Mouse (Mus musculus): Measurements from ENCODE around the gene Slc39a1. TPM values are rescaled to one million over a fixed set of nuclear protein-coding genes. Genes with fewer than 3 reads are reported as not detected.
A peak's percentile ranks its signal among the peaks of the same experiment; 100 is the strongest.

Gene Slc39a1
- polyA plus RNA-seq, 1 experiment from 2014 or later = 54.0 TPM

DNA sequence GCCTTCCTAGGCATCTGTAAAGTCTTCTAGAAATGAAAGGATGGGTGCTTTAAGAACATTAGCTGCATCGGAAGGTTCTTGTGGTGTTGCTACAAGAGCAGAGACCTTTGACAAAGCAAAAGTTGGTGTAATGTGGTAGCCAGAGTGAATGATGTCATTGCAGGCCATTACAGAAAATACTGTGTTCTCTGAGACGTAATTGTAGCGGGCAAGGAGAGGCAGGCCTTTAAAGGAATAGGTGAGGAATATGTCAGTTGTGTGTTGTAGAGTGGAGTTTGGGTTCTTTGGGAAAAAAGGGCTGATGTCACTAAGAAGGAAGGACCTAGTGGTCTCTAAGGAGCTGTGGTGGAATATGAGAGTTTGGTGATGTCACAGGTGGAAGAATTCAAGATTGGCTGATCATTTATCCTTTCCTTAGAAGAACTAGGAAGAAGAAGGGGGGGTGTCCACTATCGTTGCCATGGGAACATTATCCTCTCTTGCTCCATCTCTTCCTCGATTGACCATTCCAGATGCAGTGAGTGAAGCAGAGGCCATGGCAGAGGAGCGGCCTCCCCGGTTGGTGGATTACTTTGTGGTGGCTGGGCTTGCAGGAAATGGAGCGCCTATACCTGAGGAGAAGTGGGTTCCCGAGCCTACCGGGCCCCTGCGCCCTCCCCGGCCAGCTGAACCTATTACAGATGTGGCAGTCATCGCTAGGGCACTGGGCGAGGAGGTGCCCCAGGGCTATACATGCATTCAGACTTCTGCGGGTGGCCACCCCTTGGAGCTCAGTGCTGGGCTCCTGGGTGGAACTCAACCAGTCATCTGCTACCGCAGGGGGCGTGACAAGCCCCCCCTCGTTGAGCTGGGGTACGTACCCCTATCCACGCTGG is 19.2 kb downstream of the Slc39a1 start:
- Histone ChIP-seq H3K4me2 (ENCODE audit: low read depth, low read length) (peak overlapping the region; percentile 87), H3K27ac (ENCODE audit: low read depth) (peak overlapping the region; percentile 98), H3K36me3 (replicated peaks; ENCODE audit: insufficient read depth, low read length) (peaks cover 34% of the 10 kb centered on the region), H3K4me3 (ENCODE audit: low read depth, low read length) (peak overlapping the region; percentile 76), H3K9me3 (ENCODE audit: low read length) (no peaks in the 10 kb centered on the region), H3K4me1 (ENCODE audit: insufficient read depth) (peaks cover 27% of the 10 kb centered on the region), H3K27me3 (ENCODE audit: insufficient read depth, low read length) (no peaks in the 10 kb centered on the region), H3K9ac (replicated peaks) (peak overlapping the region; percentile 81)
- 71% methylated on average over 20 of the region's 20 CpGs for WGBS (ENCODE audit: insufficient replicate concordance)
- ATAC-seq = no peak
- no peak for DNase-seq
- TF ChIP-seq EP300 (IDR thresholded peaks at IDR 0.05; ENCODE audit: low read depth) = no peak
- no peak for TF ChIP-seq CTCF (IDR thresholded peaks at IDR 0.05; ENCODE audit: low read depth)

DNA sequence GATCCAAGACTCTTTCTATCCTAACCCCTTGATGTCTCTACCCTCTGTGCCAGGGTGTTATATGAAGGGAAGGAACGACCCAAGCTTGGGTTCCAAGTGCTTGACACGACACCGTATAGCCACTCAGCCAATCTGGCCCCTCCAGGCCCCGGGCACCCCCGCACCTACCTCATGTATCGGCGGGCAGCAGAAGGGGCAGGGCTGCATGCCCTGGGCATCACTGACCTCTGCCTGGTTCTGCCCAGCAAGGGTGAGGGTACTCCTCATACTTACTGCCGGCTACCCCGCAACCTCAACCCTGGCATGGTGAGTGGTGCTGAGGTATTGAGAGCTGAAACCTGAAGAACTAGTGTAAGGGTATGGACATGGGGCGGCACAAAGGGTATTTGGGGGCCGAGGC is 20.2 kb downstream of the Slc39a1 start:
- TF ChIP-seq CTCF (IDR thresholded peaks at IDR 0.05; ENCODE audit: low read depth) (no peak), EP300 (IDR thresholded peaks at IDR 0.05; ENCODE audit: low read depth) (no peak)
- Histone ChIP-seq H3K9ac (replicated peaks) (no peak overlapping the region), H3K4me1 (ENCODE audit: insufficient read depth) (peaks cover 27% of the 10 kb centered on the region), H3K27me3 (ENCODE audit: insufficient read depth, low read length) (no peaks in the 10 kb centered on the region), H3K4me3 (ENCODE audit: low read depth, low read length) (no peak overlapping the region), H3K9me3 (ENCODE audit: low read length) (no peaks in the 10 kb centered on the region), H3K27ac (ENCODE audit: low read depth) (no peak overlapping the region), H3K36me3 (replicated peaks; ENCODE audit: insufficient read depth, low read length) (peaks cover 28% of the 10 kb centered on the region), H3K4me2 (ENCODE audit: low read depth, low read length) (no peak overlapping the region)
- WGBS (ENCODE audit: insufficient replicate concordance) = 89% methylated on average over 11 of the region's 11 CpGs
- no peak for ATAC-seq
- DNase-seq = no peak

DNA sequence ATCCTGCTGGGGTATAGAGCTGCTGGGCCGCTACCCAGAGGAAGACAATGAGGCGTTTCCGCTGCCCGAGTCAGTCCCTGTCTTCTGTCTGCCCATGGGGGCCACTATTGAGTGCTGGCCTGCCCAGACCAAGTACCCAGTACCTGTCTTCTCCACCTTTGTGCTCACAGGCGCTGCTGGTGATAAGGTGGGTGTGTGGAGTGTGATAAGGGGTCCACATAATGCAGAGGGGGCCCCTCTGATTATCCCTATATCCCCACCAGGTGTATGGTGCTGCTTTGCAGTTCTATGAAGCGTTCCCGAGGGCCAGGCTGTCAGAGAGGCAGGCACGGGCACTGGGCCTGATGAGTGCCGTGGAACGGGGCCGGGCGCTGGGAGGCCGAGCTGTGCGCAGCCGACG is 21.0 kb downstream of the Slc39a1 start:
- Histone ChIP-seq H3K9me3 (ENCODE audit: low read length) (no peaks in the 10 kb centered on the region), H3K4me3 (ENCODE audit: low read depth, low read length) (no peak overlapping the region), H3K4me2 (ENCODE audit: low read depth, low read length) (no peak overlapping the region), H3K27ac (ENCODE audit: low read depth) (no peak overlapping the region), H3K4me1 (ENCODE audit: insufficient read depth) (peaks cover 27% of the 10 kb centered on the region), H3K9ac (replicated peaks) (no peak overlapping the region), H3K36me3 (replicated peaks; ENCODE audit: insufficient read depth, low read length) (peaks cover 27% of the 10 kb centered on the region), H3K27me3 (ENCODE audit: insufficient read depth, low read length) (no peaks in the 10 kb centered on the region)
- DNase-seq (no peak), ATAC-seq (no peak)
- no peak for TF ChIP-seq CTCF (IDR thresholded peaks at IDR 0.05; ENCODE audit: low read depth)
- no peak for TF ChIP-seq EP300 (IDR thresholded peaks at IDR 0.05; ENCODE audit: low read depth)
- 90% methylated on average over 16 of the region's 16 CpGs for WGBS (ENCODE audit: insufficient replicate concordance)

DNA sequence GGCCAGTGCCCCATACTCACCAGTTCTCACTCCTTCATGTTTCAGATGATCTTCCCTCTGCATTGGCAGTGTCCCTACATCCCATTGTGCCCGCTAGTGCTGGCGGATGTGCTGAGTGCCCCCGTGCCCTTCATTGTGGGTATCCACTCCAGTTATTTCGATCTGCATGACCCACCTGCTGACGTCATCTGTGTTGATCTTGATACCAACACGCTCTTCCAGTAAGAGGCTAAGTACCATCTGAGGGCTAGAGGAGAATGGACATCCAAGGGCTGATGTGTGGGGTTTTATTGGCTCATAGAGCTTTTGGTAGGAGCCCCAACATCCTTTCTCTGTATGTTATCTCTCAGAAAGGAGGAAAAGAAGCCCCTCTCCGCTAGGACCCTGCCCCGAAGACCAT is 22.8 kb downstream of the Slc39a1 start:
- H3K4me2 ChIP-seq (ENCODE audit: low read depth, low read length) = no peak overlapping the region
- DNase-seq = no peak
- H3K4me3 ChIP-seq (ENCODE audit: low read depth, low read length) = no peak overlapping the region
- WGBS (ENCODE audit: insufficient replicate concordance) = 82% methylated on average over 8 of the region's 8 CpGs
- TF ChIP-seq EP300 (IDR thresholded peaks at IDR 0.05; ENCODE audit: low read depth) = no peak
- TF ChIP-seq CTCF (IDR thresholded peaks at IDR 0.05; ENCODE audit: low read depth) = no peak
- H3K9ac ChIP-seq (replicated peaks) = no peak overlapping the region
- H3K36me3 ChIP-seq (replicated peaks; ENCODE audit: insufficient read depth, low read length) = peaks cover 35% of the 10 kb centered on the region
- no peak overlapping the region for H3K27ac ChIP-seq (ENCODE audit: low read depth)
- no peaks in the 10 kb centered on the region for H3K27me3 ChIP-seq (ENCODE audit: insufficient read depth, low read length)
- ATAC-seq = no peak
- no peaks in the 10 kb centered on the region for H3K9me3 ChIP-seq (ENCODE audit: low read length)
- peaks cover 19% of the 10 kb centered on the region for H3K4me1 ChIP-seq (ENCODE audit: insufficient read depth)

GRCm38 (mm10) chr3:90272170-90272569 is 24.2 kb downstream of the Slc39a1 start:
- Histone ChIP-seq H3K4me2 (ENCODE audit: low read depth, low read length) (no peak overlapping the region), H3K27me3 (ENCODE audit: insufficient read depth, low read length) (no peaks in the 10 kb centered on the region), H3K4me3 (ENCODE audit: low read depth, low read length) (no peak overlapping the region), H3K4me1 (ENCODE audit: insufficient read depth) (peaks cover 10% of the 10 kb centered on the region), H3K27ac (ENCODE audit: low read depth) (no peak overlapping the region), H3K9ac (replicated peaks) (no peak overlapping the region), H3K9me3 (ENCODE audit: low read length) (no peaks in the 10 kb centered on the region), H3K36me3 (replicated peaks; ENCODE audit: insufficient read depth, low read length) (peaks cover 43% of the 10 kb centered on the region)
- TF ChIP-seq CTCF (IDR thresholded peaks at IDR 0.05; ENCODE audit: low read depth) (no peak), EP300 (IDR thresholded peaks at IDR 0.05; ENCODE audit: low read depth) (no peak)
- WGBS (ENCODE audit: insufficient replicate concordance) = 86% methylated on average over 9 of the region's 9 CpGs
- DNase-seq (no peak), ATAC-seq (no peak)

GRCm38 (mm10) chr3:90273855-90274254 is 25.9 kb downstream of the Slc39a1 start:
- Histone ChIP-seq H3K4me3 (ENCODE audit: low read depth, low read length) (no peak overlapping the region), H3K4me2 (ENCODE audit: low read depth, low read length) (no peak overlapping the region), H3K36me3 (replicated peaks; ENCODE audit: insufficient read depth, low read length) (peaks cover 49% of the 10 kb centered on the region), H3K9me3 (ENCODE audit: low read length) (no peaks in the 10 kb centered on the region), H3K27me3 (ENCODE audit: insufficient read depth, low read length) (no peaks in the 10 kb centered on the region), H3K27ac (ENCODE audit: low read depth) (no peak overlapping the region), H3K4me1 (ENCODE audit: insufficient read depth) (no peaks in the 10 kb centered on the region), H3K9ac (replicated peaks) (no peak overlapping the region)
- ATAC-seq = no peak
- 92% methylated on average over 22 of the region's 22 CpGs for WGBS (ENCODE audit: insufficient replicate concordance)
- no peak for TF ChIP-seq CTCF (IDR thresholded peaks at IDR 0.05; ENCODE audit: low read depth)
- no peak for TF ChIP-seq EP300 (IDR thresholded peaks at IDR 0.05; ENCODE audit: low read depth)
- no peak for DNase-seq
